Mouse (Mus musculus): ENCODE results near the gene Pcnx3. TPM values are rescaled to one million over a fixed set of nuclear protein-coding genes. Genes with fewer than 3 reads are reported as not detected.
A peak's percentile ranks its signal among the peaks of the same experiment; 100 is the strongest.

The Pcnx3 gene
- polyA plus RNA-seq, 1 experiment, result 67.4 TPM

DNA sequence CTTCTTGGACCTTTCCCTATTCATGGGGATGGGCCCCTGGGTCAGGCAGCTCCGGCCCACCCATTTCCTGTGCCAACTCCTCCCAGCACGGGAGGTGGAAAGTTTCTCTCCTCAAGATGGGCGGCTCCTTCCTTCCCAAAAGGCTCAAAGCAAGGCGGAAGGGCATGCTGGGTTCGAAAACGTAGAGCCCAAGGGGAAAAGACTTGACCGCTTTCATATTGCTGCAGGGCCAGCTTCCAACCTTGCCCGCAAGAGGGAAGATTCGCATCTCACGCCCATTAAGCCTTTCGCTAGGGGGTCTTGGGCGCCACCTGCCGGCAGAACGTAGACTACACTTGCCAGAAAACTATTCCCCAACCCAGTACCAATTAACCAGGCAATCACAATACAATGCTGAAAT lies 39.0 kb upstream of the Pcnx3 start:
- peaks cover 48% of the 10 kb centered on the region for H3K4me1 ChIP-seq (ENCODE audit: control insufficient read depth, insufficient read depth, low read length)
- no peak for TF ChIP-seq POLR2A (IDR thresholded peaks at IDR 0.05; ENCODE audit: control insufficient read depth, low read depth, low read length)
- TF ChIP-seq CTCF (IDR thresholded peaks at IDR 0.05; ENCODE audit: control insufficient read depth, insufficient read depth, insufficient replicate concordance, low read depth, low read length), result peak; percentile 93
- H3K27ac ChIP-seq (ENCODE audit: control insufficient read depth, insufficient read depth, low read depth, low read length), result peak overlapping the region; percentile 51; the same call in 1 of the 2 replicates
- peak overlapping the region; percentile 91 for H3K4me3 ChIP-seq (ENCODE audit: control insufficient read depth, low read depth, low read length)
- H3K36me3 ChIP-seq (ENCODE audit: control insufficient read depth, insufficient read depth, low read length), result no peaks in the 10 kb centered on the region
- no peaks in the 10 kb centered on the region for H3K27me3 ChIP-seq (ENCODE audit: control insufficient read depth, insufficient read depth, low read length)

DNA sequence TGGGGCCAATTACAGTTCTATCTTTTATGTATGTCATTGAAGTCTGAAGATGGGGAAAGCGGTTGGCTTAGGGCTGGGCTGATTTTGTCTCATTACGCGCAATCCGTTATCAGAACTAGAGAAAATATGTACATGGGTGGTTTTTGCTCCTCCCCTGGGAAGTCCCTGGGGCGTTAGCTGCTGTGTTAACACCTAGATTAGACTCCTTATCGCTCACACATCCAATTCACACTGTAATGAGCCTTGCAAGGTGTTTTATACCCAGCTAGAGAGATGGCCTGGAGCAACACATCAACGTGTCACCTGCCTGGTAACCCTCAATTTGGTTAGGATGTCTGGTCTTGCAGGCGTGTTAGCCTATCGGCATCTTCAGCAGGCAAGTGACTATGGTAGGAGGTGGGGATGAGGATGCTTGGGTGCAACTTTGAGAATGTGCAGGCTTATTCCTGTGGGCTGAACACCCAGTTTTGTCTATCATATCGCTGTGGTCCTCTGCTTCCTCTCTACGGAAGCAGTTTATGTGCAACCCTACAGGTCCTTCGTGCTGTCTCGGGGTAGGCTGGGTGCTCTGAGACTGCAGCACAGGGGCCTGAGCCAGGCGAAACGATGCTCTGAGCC lies 38.4 kb upstream of the Pcnx3 start:
- no peaks in the 10 kb centered on the region for H3K36me3 ChIP-seq (ENCODE audit: control insufficient read depth, insufficient read depth, low read length)
- peak overlapping the region; percentile 91 for H3K4me3 ChIP-seq (ENCODE audit: control insufficient read depth, low read depth, low read length)
- H3K27ac ChIP-seq (ENCODE audit: control insufficient read depth, insufficient read depth, low read depth, low read length), result peak overlapping the region; percentile 2; the same call in 1 of the 2 replicates
- peaks cover 48% of the 10 kb centered on the region for H3K4me1 ChIP-seq (ENCODE audit: control insufficient read depth, insufficient read depth, low read length)
- TF ChIP-seq CTCF (IDR thresholded peaks at IDR 0.05; ENCODE audit: control insufficient read depth, insufficient read depth, insufficient replicate concordance, low read depth, low read length) (no peak), POLR2A (IDR thresholded peaks at IDR 0.05; ENCODE audit: control insufficient read depth, low read depth, low read length) (no peak)
- H3K27me3 ChIP-seq (ENCODE audit: control insufficient read depth, insufficient read depth, low read length), result no peaks in the 10 kb centered on the region

GRCm38 (mm10) chr19:5725767-5726515 lies 37.2 kb upstream of the Pcnx3 start, which contains the start of gene Ehbp1l1:
Gene Ehbp1l1, minus strand, starts transcription at chr19:5726317.
- TF ChIP-seq POLR2A (IDR thresholded peaks at IDR 0.05; ENCODE audit: control insufficient read depth, low read depth, low read length) (peak; percentile 45), CTCF (IDR thresholded peaks at IDR 0.05; ENCODE audit: control insufficient read depth, insufficient read depth, insufficient replicate concordance, low read depth, low read length) (no peak)
- Histone ChIP-seq H3K36me3 (ENCODE audit: control insufficient read depth, insufficient read depth, low read length) (peaks cover 3% of the 10 kb centered on the region; the same call in 1 of the 2 replicates), H3K4me1 (ENCODE audit: control insufficient read depth, insufficient read depth, low read length) (peaks cover 44% of the 10 kb centered on the region), H3K27me3 (ENCODE audit: control insufficient read depth, insufficient read depth, low read length) (no peaks in the 10 kb centered on the region), H3K27ac (ENCODE audit: control insufficient read depth, insufficient read depth, low read depth, low read length) (peak within 1 kb of the TSS; percentile 84), H3K4me3 (ENCODE audit: control insufficient read depth, low read depth, low read length) (peak within 1 kb of the TSS; percentile 91)

DNA sequence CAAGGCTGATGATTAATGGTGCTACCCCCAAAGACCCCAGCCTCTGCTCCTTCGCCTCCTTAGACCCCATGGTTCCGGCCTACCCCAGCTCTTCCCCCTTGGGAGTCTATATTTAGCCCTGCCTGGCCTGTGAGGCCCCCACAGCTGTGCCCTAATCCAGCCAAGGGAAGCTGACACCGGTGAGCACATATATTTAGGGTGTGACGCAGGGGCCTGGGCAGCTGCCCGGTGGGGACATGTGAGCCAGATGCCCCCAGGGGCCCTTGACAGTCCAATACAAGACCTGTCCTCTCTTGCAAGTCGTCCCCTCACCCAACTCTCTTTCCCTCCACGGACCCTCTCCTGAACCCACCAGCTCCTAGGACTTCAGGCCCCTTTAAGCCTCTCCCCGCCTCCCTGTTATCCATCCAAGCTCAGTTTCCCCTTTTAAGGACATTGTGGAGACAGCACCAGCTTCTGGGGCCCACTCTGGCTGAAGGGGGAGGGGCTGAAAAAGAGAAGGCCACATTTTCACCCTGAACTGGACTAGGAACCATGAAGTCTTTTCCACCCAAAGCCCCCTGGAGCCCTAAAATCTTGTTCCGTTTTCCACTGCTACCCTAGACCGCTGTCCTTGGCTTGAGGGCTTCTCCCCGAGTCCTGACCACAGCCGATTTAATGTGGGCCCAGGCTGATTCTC lies 36.5 kb upstream of the Pcnx3 start:
- Histone ChIP-seq H3K27ac (ENCODE audit: control insufficient read depth, insufficient read depth, low read depth, low read length) (peak overlapping the region; percentile 84; the same call in 1 of the 2 replicates), H3K27me3 (ENCODE audit: control insufficient read depth, insufficient read depth, low read length) (no peaks in the 10 kb centered on the region), H3K36me3 (ENCODE audit: control insufficient read depth, insufficient read depth, low read length) (peaks cover 3% of the 10 kb centered on the region; the same call in 1 of the 2 replicates), H3K4me3 (ENCODE audit: control insufficient read depth, low read depth, low read length) (peak overlapping the region; percentile 91), H3K4me1 (ENCODE audit: control insufficient read depth, insufficient read depth, low read length) (peaks cover 38% of the 10 kb centered on the region)
- TF ChIP-seq CTCF (IDR thresholded peaks at IDR 0.05; ENCODE audit: control insufficient read depth, insufficient read depth, insufficient replicate concordance, low read depth, low read length) (no peak), POLR2A (IDR thresholded peaks at IDR 0.05; ENCODE audit: control insufficient read depth, low read depth, low read length) (no peak)

DNA sequence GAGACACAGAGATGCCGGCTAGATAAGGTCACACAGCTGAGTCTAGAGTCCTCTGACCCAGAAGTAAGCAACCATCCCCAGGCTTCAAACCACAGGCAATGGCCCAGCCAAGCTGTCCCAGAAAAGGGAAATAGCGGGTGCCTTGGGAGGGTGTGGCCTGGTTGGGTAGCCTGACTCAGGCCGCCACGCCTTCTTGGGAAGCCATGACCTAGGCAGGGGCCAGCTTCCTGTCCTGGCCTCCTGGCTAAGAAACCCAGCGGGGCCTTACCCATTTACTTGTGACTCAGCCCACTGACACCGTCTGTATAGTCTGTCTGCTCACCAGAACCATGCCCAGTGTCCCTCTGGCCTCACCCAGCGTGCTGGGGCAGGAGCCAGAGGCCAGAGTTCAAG lies 35.8 kb upstream of the Pcnx3 start:
- TF ChIP-seq POLR2A (IDR thresholded peaks at IDR 0.05; ENCODE audit: control insufficient read depth, low read depth, low read length), result peak; percentile 21; the same call in 1 of the 2 replicates
- TF ChIP-seq CTCF (IDR thresholded peaks at IDR 0.05; ENCODE audit: control insufficient read depth, insufficient read depth, insufficient replicate concordance, low read depth, low read length), result no peak
- H3K4me1 ChIP-seq (ENCODE audit: control insufficient read depth, insufficient read depth, low read length), result peaks cover 35% of the 10 kb centered on the region

GRCm38 (mm10) chr19:5723934-5724548 lies 35.3 kb upstream of the Pcnx3 start:
- Histone ChIP-seq H3K36me3 (ENCODE audit: control insufficient read depth, insufficient read depth, low read length) (peaks cover 3% of the 10 kb centered on the region; the same call in 1 of the 2 replicates), H3K4me1 (ENCODE audit: control insufficient read depth, insufficient read depth, low read length) (peaks cover 31% of the 10 kb centered on the region), H3K27me3 (ENCODE audit: control insufficient read depth, insufficient read depth, low read length) (no peaks in the 10 kb centered on the region), H3K27ac (ENCODE audit: control insufficient read depth, insufficient read depth, low read depth, low read length) (no peak overlapping the region), H3K4me3 (ENCODE audit: control insufficient read depth, low read depth, low read length) (peak overlapping the region; percentile 91; the same call in 1 of the 2 replicates)
- TF ChIP-seq POLR2A (IDR thresholded peaks at IDR 0.05; ENCODE audit: control insufficient read depth, low read depth, low read length), result no peak
- no peak for TF ChIP-seq CTCF (IDR thresholded peaks at IDR 0.05; ENCODE audit: control insufficient read depth, insufficient read depth, insufficient replicate concordance, low read depth, low read length)

More for the DNA sequence above, 35.8 kb upstream of the Pcnx3 start:
- peaks cover 3% of the 10 kb centered on the region; the same call in 1 of the 2 replicates for H3K36me3 ChIP-seq (ENCODE audit: control insufficient read depth, insufficient read depth, low read length)
- peak overlapping the region; percentile 15; the same call in 1 of the 2 replicates for H3K27ac ChIP-seq (ENCODE audit: control insufficient read depth, insufficient read depth, low read depth, low read length)
- no peaks in the 10 kb centered on the region for H3K27me3 ChIP-seq (ENCODE audit: control insufficient read depth, insufficient read depth, low read length)
- H3K4me3 ChIP-seq (ENCODE audit: control insufficient read depth, low read depth, low read length), result peak overlapping the region; percentile 91
